Comparison of ENCODE assay signal across 8 mouse cellular contexts in the genomic region with DNA sequence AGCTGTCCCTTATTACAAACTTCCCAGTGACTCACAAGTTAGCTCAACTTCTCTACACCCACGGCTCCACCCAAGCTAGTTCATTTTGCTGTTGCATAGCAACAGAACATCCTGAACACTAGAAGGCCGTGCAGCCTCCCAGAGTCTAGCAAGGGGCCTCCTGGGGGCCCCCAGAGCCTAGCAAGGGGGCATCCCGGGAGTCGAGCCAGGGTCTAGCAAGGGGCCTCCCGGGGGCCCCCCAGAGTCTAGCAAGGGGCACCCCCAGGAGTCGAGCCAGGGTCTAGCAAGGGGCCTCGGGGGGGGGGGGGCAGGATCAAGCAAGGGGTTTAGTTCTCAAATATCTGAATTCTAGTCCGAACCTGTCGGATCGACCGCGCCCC. TPM values are rescaled to one million over a fixed set of nuclear protein-coding genes. Genes with fewer than 3 reads are reported as not detected.
DNase-seq lines count a peak whose midpoint lies in the region; ATAC-seq and TF ChIP-seq lines count a peak whose summit lies in the region.

No protein-coding gene starts in this region.

- in situ Hi-C loops in Patski (cut with MboI; ENCODE audit: low pct_unique_long_range_greater_than_20kb), result loop anchor here (10.0 kb wide), 1 partner anchor 196 kb away; the partner anchor contains the start of gene Stn1

- WGBS in hindbrain, embryonic 13.5 days, result 2% methylated on average over 12 of the region's 12 CpGs

- peak; percentile 79 for ATAC-seq in Patski
- ATAC-seq in hindbrain, embryonic 13.5 days (ENCODE audit: low FRiP score), result peak; percentile 67
- peak; percentile 53 for ATAC-seq in megakaryocyte, adult 5-6 weeks (ENCODE audit: poor library complexity, severe bottlenecking)

- peak overlapping the region; percentile 76 for H3K9ac ChIP-seq in hindbrain, embryonic 13.5 days

- CTCF ChIA-PET in Patski (lab: Charles Lee), result interaction anchor here (1.0 to 2.3 kb wide), 4 partner anchors 12 to 85 kb away, joined by 3 to 7 read pairs (median 4); no protein-coding TSS in a partner anchor

- no peak for TF ChIP-seq CTCF in Patski (IDR thresholded peaks at IDR 0.05)

- peak overlapping the region; percentile 97 for H3K27ac ChIP-seq in hindbrain, embryonic 13.5 days

- peak overlapping the region; percentile 78 for H3K4me2 ChIP-seq in hindbrain, embryonic 13.5 days

- no peaks in the 10 kb centered on the region for H3K9me3 ChIP-seq in hindbrain, embryonic 13.5 days

- peaks cover 7% of the 10 kb centered on the region; the same call in 1 of the 2 replicates for H3K4me1 ChIP-seq in hindbrain, embryonic 13.5 days (replicated peaks)

- POLR2A ChIA-PET in Patski (lab: Charles Lee), result interaction anchor here (0.9 kb wide), 1 partner anchor 41 kb away, joined by 3 read pairs; no protein-coding TSS in a partner anchor

- peak overlapping the region; percentile 70 for H3K4me3 ChIP-seq in hindbrain, embryonic 13.5 days

- peaks cover 27% of the 10 kb centered on the region for H3K36me3 ChIP-seq in hindbrain, embryonic 13.5 days

- peaks cover 4% of the 10 kb centered on the region for H3K27me3 ChIP-seq in Patski
- H3K27me3 ChIP-seq in hindbrain, embryonic 13.5 days, result no peaks in the 10 kb centered on the region

- DNase-seq in Patski (ENCODE audit: low read depth, low spot score), result peak; percentile 24
- peak; percentile 32 to 55 for DNase-seq in cerebellum, adult 18-20 months
- peak; percentile 72 to 84 for DNase-seq in frontal cortex, adult 2 months (ENCODE audit: extremely low spot score in 1 of 2, low spot score in 1 of 2)
- DNase-seq in left cerebral cortex, adult 9 months (ENCODE audit: low spot score in 2 of 2), result peak; percentile 59 to 76
- peak; percentile 77 to 80 for DNase-seq in right cerebral cortex, adult 2 months (ENCODE audit: low spot score in 2 of 2)
- peak; percentile 81 for DNase-seq in yolk sac, embryonic 10.5 days (ENCODE audit: low spot score)

RNA-seq across cellular contexts. Expression of gene Sfr1, which starts 0.8 kb away (rescaled TPM):
- polyA plus RNA-seq in Patski (2021), result 130 TPM
- polyA plus RNA-seq in frontal cortex, adult 2 months (2012; rRNA removed), result 82.0 and 88.7 TPM in 2 replicates
- 178 and 182 TPM in 2 replicates for polyA plus RNA-seq in hindbrain, embryonic 13.5 days (2015; fragmentation: Nextera tagmentation; extraction: Ambion mirVana)
- total RNA-seq in megakaryocyte, adult 5-6 weeks (2015), result 92.5 and 94.5 TPM in 2 replicates
- 91.2 and 94.4 TPM in 2 replicates for total RNA-seq in megakaryocyte, adult 5-6 weeks (2017)

RNA-seq across cellular contexts. Expression of gene Col17a1, which starts 38.8 kb away (rescaled TPM):
- polyA plus RNA-seq in Patski (2021), result 0.03 TPM
- polyA plus RNA-seq in frontal cortex, adult 2 months (2012; rRNA removed), result 0.78 and 1.1 TPM in 2 replicates
- polyA plus RNA-seq in hindbrain, embryonic 13.5 days (2015; fragmentation: Nextera tagmentation; extraction: Ambion mirVana), result 0.18 and 0.31 TPM in 2 replicates
- not detected in 2 replicates for total RNA-seq in megakaryocyte, adult 5-6 weeks (2015)
- not detected in 2 replicates for total RNA-seq in megakaryocyte, adult 5-6 weeks (2017)

Comparison
In these comparisons a context has a peak if more than half of its experiments do, and no peak if none do; other contexts are left out.
1. Peak in every context shown above with its lines: DNase-seq, ATAC-seq, H3K4me3 ChIP-seq and H3K27ac ChIP-seq.
2. DNase-seq: peak in every context shown above with its lines; median percentile 81 in yolk sac, embryonic 10.5 days; 78 in right cerebral cortex, adult 2 months; 78 in frontal cortex, adult 2 months; 68 in left cerebral cortex, adult 9 months; 44 in cerebellum, adult 18-20 months; 24 in Patski.